Mouse (Mus musculus): Measurements from ENCODE around the gene Slc37a1.

GRCm38 (mm10) chr17:31276207-31276921 is 10.2 kb upstream of the Slc37a1 start:
- TF ChIP-seq POLR2A (IDR thresholded peaks at IDR 0.05; ENCODE audit: borderline replicate concordance, insufficient read depth, low read length) (no peak), CTCF (IDR thresholded peaks at IDR 0.05; ENCODE audit: borderline replicate concordance, insufficient read depth, low read depth, low read length) (no peak)
